Mouse (Mus musculus) embryo, embryonic 9.5 days (tissue): ENCODE measurements around the gene Sh2d1b1.
"Not testable (repeated sequence)": the region's sequence is repeated elsewhere in the genome, so short reads cannot be mapped to it uniquely, and the experiment has no call there.

Source experiments
- DNase-seq: peaks from one replicate; pipeline ENCODE4 v3.0.0-alpha.2; 2017; ENCODE audit errors: extremely low spot score

Gene Sh2d1b1

DNA sequence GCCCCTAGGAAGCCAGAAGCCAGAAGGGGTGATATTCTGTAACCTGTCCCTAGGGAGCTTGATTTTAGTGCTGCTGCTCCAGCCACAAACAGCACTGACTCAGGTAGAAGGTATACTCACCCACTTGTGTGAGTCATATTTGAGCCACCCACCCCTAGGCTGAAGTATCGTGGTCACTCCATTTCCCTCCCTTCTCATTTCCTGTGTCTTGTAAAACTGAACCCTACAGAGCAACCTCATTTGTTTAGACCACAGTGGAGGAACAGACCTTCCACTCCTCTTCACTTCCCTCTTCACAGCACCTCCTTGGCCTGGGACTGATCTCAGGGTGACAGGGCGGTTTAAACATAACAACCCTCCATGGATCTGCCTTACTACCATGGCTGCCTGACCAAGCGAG, at the start of gene Sh2d1b1:
Sh2d1b1 (plus strand) TSS at position 305 of the 400 bp plus-strand sequence.
- no peak for DNase-seq

DNA sequence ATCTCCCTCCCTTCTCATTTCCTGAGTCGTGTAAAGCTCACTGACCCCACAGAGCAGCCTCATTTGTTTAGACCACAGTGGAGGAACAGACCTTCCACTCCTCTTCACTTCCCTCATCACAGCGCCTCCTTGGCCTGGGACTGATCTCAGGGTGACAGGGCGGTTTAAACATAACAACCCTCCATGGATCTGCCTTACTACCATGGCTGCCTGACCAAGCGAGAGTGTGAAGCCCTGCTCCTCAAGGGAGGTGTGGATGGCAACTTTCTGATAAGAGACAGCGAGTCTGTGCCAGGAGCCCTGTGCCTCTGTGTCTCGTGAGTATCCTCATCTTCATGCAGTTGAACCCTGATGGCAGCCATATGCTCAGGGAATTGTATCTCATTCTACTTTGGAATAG, 44.4 kb upstream of the Sh2d1b1 start, which contains the start of gene Sh2d1b2:
Sh2d1b2 (plus strand) TSS at position 62 of the 400 bp plus-strand sequence.
- DNase-seq, result not testable (repeated sequence)

- no peak for DNase-seq
Measured at GRCm38 (mm10) chr1:170245016-170245415, 32.1 kb upstream of the Sh2d1b1 start.

GRCm38 (mm10) chr1:170254893-170255559, 22.1 kb upstream of the Sh2d1b1 start:
- no peak for DNase-seq

- DNase-seq, result peak; percentile 80
Measured at GRCm38 (mm10) chr1:170255560-170255910, 21.6 kb upstream of the Sh2d1b1 start.

DNA sequence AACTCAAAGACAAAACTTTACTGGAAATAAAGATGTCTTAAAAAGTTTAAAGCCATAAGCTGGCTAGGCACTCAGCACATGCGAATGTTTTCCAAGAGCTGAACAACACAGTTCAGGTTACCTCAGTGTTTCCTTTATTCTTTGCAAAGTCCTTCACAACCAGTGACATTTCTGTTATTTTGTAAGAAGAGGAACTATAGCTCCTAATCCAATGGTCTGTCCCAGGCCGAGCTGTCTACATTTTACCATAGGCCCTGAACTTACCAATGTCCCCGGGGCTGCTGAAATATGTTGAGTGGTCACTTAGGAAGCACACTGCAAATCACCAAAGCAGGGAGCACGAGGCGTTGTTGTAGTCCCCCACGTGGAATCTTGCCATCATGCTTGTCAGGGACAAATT, 6.8 kb upstream of the Sh2d1b1 start:
- no peak for DNase-seq

DNA sequence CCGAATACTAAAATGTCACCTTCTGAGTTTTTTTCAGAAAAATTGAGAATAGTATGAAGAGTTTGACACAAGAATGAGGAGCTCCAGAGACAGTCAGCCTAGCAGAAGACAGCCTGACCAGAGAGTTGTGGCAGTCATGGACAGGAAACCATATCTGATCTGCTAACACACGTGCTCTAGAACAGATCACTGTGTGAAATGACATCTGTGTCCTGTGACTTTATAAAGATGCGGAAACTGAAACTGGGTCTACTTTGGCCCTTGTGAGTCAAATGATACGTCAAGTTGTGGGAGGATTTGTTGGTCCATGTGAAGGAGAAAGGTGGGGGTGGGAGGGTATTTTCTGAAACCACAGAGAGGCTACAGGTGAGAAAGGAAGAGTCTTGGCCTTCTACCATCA, 6.4 kb upstream of the Sh2d1b1 start:
- DNase-seq, result no peak

GRCm38 (mm10) chr1:170273252-170273651, 3.9 kb upstream of the Sh2d1b1 start:
- DNase-seq, result no peak

DNA sequence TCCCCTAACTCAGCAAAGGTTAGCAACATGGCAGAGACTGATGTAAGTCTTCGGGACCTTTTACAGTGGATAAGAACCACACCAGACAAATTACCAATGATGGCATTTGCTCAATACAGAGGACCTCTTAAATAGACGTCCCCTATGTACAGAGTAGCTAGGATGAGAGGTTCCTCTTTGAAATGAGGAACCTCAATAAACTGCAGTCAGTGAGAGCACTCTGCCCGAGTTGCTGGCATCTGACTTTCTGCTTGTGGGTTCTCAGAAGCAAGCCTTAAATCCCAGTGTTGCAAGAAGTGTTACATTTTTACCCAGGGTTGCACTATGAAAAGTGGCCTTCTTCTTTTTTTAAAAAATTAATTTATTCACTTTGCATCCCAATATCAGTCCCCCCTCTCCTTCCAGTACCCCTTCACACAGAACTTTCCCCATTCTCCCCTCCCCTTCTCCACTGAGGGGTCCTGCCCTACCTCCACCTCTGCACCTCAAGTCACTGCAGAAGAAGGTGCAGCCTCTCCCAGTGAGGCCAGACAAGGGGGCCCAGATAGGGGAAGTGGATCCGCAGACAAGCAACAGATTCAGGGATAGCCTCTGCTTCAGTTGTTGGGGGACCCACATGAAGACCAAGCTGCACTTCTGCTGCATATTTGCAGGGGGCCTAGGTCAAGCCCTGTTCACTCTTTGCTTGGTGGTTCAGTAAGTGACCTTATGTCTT, 5.5 kb downstream of the Sh2d1b1 start:
- DNase-seq, result no peak

DNA sequence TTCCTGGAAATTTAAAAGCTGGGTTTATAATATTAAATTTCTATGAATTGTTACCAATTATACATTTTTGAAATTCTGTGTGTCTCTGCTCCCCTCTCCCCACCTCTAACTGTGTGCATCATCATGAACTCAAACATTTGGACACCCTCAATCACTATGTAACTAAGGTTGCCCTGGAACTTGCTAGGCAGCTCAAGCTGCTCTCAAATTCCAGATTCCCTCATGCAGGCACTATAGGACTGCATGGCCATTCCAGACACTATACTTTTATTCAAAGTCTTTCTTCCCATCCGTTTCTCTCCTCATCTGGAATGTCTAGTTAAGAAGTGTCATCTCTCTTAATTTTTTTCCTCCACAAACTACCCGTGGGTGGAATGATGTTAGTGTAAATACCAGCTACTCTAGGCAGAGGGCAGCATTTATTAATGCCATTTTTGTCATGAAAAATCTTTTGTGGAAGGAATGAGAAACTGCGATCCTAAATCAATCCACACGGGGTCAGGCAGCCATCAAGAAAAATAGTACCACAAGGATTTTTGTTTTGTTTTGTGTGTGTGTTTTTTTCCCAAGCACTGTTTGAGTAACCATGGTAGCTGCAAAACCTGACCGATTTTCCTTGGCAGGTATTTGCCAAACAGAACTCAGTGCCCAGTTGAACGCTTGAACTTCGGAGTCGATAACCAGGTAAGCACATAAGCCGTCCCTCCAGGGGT, 15.3 kb downstream of the Sh2d1b1 start:
- DNase-seq, result peak; percentile 59

DNA sequence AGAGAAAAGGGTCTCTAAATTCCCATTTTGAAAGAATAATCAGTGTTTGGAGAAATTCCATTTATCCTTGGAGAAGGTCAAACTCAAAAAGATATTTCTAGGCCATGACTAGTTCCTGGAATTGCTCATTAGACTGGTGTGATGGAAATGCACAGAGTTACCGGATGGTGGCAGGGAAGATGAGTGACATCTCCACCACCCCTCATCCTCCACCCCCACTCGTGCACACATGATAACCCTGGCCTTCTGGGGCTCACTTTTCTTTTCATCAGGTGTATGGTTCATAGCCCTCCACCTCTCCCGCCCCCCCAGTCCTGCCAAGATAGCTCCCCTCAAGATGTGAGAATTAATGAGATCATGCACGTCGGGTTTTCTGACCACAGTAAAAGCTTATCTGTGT, 16.1 kb downstream of the Sh2d1b1 start:
- no peak for DNase-seq

DNA sequence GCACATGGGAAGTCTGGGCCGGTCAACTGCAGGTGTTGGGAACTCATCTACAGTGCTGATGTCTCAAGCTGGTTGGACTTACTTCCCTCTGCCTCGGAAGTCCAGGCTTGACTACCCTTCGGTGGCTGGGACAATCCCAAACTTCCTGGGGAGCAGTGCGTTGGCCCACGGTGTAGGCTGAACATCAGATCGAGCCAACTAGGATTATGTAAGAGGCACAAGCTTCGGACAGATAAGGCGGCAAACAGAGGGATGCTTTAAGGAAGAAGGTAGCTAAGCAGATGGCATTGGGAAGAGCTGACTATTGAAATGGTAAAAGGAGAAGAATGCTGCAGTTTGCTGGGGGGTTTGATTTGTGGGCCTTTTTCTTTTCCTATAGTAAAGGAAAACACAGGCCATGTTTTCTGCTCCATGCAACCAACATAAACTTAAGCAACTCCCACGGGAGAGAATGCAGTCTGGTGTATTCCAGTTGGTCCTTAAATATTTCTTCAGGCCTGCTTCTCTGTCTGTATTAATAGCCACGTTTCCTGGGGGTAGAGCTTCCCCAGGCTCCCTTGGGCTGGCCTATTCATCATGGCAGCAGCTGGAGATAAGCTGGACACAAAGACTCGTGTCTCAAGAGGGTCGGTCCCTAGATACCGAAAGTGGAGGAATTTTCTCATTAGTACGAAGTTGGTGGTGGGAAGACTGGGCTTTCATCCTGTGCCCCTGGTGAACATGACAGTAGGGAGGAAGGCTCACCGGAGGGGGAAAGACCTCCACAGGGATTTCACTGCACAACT, 17.9 kb downstream of the Sh2d1b1 start:
- DNase-seq, result no peak

DNA sequence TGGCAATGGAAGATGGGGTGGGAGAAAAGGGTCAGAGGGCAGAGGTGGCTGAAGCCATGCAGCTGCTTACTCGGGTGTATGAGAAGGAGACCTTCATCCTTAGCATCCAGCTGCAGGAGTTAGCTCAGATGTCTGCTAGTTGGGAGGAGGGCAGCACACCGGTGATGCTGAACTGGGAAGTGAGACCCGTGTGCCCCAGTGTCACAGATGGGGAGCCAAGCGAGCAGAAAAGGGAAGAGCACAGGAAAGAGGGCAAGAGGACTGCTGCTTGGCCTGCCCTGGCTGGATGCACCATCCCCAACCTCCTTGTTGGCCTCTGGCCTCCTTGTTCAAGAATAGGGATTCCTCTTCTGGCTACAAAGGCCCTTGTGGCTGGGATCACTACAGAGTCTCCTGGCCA, 22.4 kb downstream of the Sh2d1b1 start:
- no peak for DNase-seq

GRCm38 (mm10) chr1:170301686-170302085, 24.6 kb downstream of the Sh2d1b1 start:
- no peak for DNase-seq

DNA sequence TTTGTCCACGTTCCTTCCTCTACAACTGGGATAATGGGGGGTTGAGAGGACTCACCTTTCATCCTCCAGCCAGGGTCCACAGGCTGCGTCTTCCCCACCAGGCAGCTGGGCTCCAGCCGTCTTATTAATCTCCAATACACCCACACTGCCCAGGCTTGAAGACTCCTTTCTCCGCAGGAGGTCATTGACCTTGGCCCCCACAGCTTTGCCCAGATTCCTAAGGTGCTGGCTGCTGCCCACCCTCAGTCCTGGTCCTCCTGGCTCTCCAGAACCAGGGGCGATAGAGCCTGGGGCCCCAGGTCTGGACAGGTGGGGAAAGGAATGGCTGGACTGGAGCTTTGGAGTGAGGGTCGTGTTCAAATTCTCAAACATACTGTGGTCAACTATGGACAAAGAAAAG, 25.3 kb downstream of the Sh2d1b1 start:
- DNase-seq, result no peak

- DNase-seq, result peak; percentile 37
Measured at GRCm38 (mm10) chr1:170303103-170303502, 26.0 kb downstream of the Sh2d1b1 start.

DNA sequence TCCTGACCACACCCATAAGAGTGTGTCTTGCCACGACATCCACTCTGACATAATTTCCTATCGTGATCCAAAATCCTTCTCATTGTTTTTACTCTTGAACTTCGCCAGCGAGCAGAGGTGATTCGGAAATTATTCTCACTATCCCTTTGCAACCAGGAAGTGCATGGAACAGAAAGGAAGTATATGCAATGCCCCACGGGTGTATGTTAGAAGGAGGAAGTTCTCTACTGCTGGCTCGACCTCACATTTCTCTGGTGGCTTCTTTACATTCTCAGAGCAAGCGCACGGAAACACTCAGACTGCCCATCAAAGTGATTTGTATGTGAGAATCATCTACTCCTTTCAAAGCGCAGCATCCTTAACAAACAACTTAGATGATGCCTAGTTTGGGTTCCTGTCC, 27.9 kb downstream of the Sh2d1b1 start:
- no peak for DNase-seq

DNA sequence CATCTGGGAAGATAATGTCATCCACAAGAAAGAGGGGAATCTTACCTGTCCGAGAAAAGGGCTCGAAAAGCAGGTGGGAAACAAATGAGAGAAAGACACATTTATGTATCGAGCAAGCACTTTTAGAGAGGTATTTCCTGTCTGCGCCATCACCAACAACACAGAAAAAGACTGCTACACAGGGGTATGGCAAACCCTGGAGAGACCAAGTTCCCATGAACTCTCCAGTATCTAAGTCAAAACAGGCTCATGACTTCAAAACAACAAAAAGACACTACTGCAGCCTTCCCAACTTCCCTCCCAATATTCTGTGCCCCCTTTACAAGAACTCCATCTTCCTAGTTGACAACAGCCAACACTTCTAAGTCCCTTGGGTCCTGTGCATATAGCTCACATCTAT, 29.1 kb downstream of the Sh2d1b1 start, which contains the start of gene Gm7694:
Gm7694 (minus strand) TSS at position 101 of the 400 bp plus-strand sequence.
- no peak for DNase-seq

DNA sequence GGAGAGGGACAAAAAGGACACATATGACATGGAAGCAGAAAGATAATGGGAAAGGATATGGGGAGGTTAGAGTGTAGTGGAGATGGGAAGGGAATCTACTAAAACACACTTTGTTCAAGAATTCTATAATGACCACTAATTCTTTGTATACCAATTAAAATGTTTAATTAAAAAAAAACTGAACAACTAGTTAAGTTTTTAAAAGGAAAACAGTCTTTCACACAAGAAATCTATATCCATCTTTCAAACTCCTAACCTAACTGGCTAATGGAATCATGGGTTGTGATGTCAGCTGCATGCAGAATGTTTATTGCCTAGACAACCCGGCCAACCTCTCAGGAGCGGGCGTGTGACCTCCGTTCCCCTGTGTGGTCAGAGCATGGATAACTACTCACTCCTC, 31.4 kb downstream of the Sh2d1b1 start, which contains the start of gene Spata46:
Spata46 (plus strand) TSS at position 301 of the 400 bp plus-strand sequence.
- DNase-seq, result no peak

- DNase-seq, result no peak
Measured at GRCm38 (mm10) chr1:170311431-170311830, 34.3 kb downstream of the Sh2d1b1 start.

- no peak for DNase-seq
Measured at GRCm38 (mm10) chr1:170322046-170322445, 44.9 kb downstream of the Sh2d1b1 start.

DNA sequence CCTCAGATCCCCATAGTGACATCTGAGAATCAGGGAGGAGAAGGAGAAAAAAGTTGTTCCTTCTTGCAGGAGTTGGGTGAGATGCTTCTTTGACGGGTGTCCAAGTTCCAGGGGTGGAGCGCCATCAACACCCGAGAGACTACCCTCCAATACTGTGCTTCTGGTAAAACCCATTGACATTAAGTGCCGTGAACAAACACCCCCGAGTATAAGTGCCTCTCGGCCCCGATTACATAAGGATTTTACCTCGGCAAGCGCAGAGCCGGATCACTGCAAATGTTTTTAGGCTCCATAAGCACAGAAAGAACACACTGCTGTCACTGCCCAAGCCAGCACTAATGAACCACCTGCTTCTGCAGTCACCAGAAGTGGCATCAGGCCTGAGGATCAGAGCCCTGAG, 45.9 kb downstream of the Sh2d1b1 start:
- no peak for DNase-seq
